Mouse (Mus musculus) liver, embryonic 15.5 days (tissue): ENCODE data around the gene Cers2. TPM values are rescaled to one million over a fixed set of nuclear protein-coding genes. Genes with fewer than 3 reads are reported as not detected.
"Not testable (repeated sequence)": the region's sequence is repeated elsewhere in the genome, so short reads cannot be mapped to it uniquely, and the experiment has no call there.

ENCODE experiments used
- ATAC-seq: fragments of 200-750 bp; cut with Nextera tagmentation; 2 replicates; pipeline ENCODE4 v1.8.0; 2017; ENCODE audit warnings: moderate number of reproducible peaks, mild to moderate bottlenecking, moderate library complexity; ENCODE audit not compliant: insufficient read depth
- H3K27ac ChIP-seq: fragments of 300-500 bp; sonication (generic); replicated peaks from 2 replicates; pipeline ENCODE4 v1.5.1; 2015; ENCODE audit warnings: mild to moderate bottlenecking, inconsistent platforms
- H3K27me3 ChIP-seq: fragments of 300-500 bp; sonication (generic); 2 replicates; pipeline ENCODE4 v1.6.1; 2015; ENCODE audit warnings: mild to moderate bottlenecking, inconsistent platforms
- H3K36me3 ChIP-seq: fragments of 300-500 bp; sonication (generic); replicated peaks from 2 replicates; pipeline ENCODE4 v1.6.1; 2015; ENCODE audit warnings: moderate library complexity, mild to moderate bottlenecking, inconsistent platforms
- H3K4me1 ChIP-seq: fragments of 300-500 bp; sonication (generic); replicated peaks from 2 replicates; pipeline ENCODE4 v1.6.1; 2015; ENCODE audit warnings: inconsistent platforms
- H3K4me2 ChIP-seq: fragments of 300-500 bp; sonication (generic); 2 replicates; pipeline ENCODE4 v1.6.1; 2015; ENCODE audit warnings: moderate library complexity, mild to moderate bottlenecking, inconsistent platforms
- H3K4me3 ChIP-seq: fragments of 300-500 bp; sonication (generic); replicated peaks from 2 replicates; pipeline ENCODE4 v1.5.1; 2015; ENCODE audit warnings: mild to moderate bottlenecking, inconsistent platforms
- H3K9ac ChIP-seq: fragments of 300-500 bp; sonication (generic); 2 replicates; pipeline ENCODE4 v1.6.1; 2015; ENCODE audit warnings: moderate library complexity, mild to moderate bottlenecking, inconsistent platforms
- H3K9me3 ChIP-seq: fragments of 300-500 bp; sonication (generic); replicated peaks from 2 replicates; pipeline ENCODE4 v1.6.1; 2016; ENCODE audit warnings: inconsistent platforms
- WGBS: fragments of 180-500 bp; shearing (Covaris S2); methylation state at CpG from one replicate; pipeline ENCODE4 v1.1.7; 2015; ENCODE audit warnings: mixed read lengths; ENCODE audit not compliant: insufficient replicate concordance; 5-methylcytosine and 5-hydroxymethylcytosine counted together
- polyA plus RNA-seq: library from polyadenylated mRNA; unstranded; fragments of >200 nt; fragmentation: Nextera tagmentation; extraction: Ambion mirVana; gene quantifications from 2 replicates; pipeline ENCODE4 v1.2.1, GENCODE M21; 2015

Cers2 gene
- polyA plus RNA-seq, 1 experiment from 2014 or later = 110 TPM

GRCm38 (mm10) chr3:95318548-95318947 lies 4.0 kb downstream of the Cers2 start:
- WGBS = 55% methylated on average over 6 of the region's 6 CpGs
- H3K9ac ChIP-seq = peak overlapping the region; percentile 8; the same call in 1 of the 2 replicates
- peak overlapping the region; percentile 72 for H3K27ac ChIP-seq
- H3K36me3 ChIP-seq = peaks cover 39% of the 10 kb centered on the region
- H3K27me3 ChIP-seq = no peaks in the 10 kb centered on the region
- H3K4me1 ChIP-seq = peaks cover 72% of the 10 kb centered on the region
- H3K4me3 ChIP-seq = 0 out of 2 replicates have a peak overlapping the region, but pooled peaks have one; percentile 7
- H3K9me3 ChIP-seq = no peaks in the 10 kb centered on the region
- ATAC-seq = peak; percentile 27
- peak overlapping the region; percentile 98 for H3K4me2 ChIP-seq

DNA sequence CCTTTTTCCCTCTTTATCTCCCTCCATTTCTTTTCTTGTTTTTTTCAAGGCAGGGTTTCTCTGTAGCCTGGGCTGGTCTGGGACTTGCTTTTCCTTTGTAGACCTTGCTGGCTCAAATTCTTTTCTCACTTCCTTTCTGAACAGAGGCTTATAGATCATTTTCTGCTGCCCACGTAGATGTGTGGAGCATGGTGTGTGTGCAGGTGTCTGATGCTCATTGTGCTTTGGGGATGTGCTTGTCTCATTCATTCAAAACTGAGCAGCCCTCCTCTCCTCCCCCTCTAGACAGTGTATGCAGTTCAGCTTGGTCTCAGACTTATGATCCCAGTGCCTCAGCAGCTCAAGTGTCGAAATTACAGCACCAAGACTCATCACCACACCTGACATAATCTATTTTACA lies 4.5 kb downstream of the Cers2 start:
- no peak for ATAC-seq
- peaks cover 69% of the 10 kb centered on the region for H3K4me1 ChIP-seq
- peak overlapping the region; percentile 72 for H3K27ac ChIP-seq
- peak overlapping the region; percentile 17; the same call in 1 of the 2 replicates for H3K9ac ChIP-seq
- H3K4me2 ChIP-seq = peak overlapping the region; percentile 98
- peaks cover 45% of the 10 kb centered on the region for H3K36me3 ChIP-seq
- 0 out of 2 replicates have a peak overlapping the region, but pooled peaks have one; percentile 7 for H3K4me3 ChIP-seq
- WGBS = 38% methylated on average over 2 of the region's 2 CpGs
- no peaks in the 10 kb centered on the region for H3K9me3 ChIP-seq
- H3K27me3 ChIP-seq = no peaks in the 10 kb centered on the region

DNA sequence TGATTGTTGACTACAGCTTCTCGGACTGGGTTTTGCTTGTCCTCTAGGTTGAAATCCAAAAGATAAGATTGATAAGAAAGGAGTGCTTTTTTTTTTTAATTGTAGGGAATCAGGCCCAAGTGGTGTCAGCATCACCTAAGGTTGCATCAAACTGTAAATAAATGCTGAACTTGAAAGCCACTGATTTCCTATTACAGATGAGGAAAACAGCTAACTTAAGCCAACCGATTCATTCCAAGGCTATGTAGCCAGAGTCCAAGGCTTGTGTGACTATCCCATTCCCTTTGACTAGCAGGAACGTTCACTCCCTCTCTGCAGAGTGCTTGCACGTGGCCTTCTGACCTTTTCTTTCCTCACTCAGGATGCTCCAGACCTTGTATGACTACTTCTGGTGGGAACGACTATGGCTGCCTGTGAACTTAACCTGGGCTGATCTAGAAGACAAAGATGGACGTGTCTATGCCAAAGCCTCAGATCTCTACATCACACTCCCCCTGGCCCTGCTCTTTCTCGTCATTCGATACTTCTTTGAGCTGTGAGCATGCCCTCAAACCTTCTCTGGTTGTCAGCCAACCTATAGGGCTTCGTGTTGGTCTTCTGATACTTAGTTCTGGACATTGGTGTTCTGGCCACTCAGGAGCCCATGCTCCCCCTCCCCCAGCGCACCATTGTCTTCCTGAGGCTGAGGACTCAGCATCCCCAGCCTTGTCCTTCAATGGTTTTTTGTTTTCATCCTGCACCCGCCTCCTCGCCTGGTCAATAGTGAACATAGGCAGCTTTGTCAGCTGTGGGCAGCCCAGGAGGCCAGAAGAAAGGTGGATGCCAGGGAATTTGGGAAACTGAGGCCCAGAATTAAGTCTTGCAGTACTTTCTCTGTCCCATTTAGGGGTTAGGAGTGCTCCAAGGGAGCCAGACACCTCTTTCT lies 5.4 kb downstream of the Cers2 start:
- Histone ChIP-seq H3K4me3 (no peak overlapping the region), H3K9ac (no peak overlapping the region), H3K27ac (0 out of 2 replicates have a peak overlapping the region, but pooled peaks have one; percentile 5), H3K4me2 (peak overlapping the region; percentile 98; the same call in 1 of the 2 replicates), H3K4me1 (peaks cover 61% of the 10 kb centered on the region), H3K36me3 (peaks cover 54% of the 10 kb centered on the region), H3K9me3 (no peaks in the 10 kb centered on the region), H3K27me3 (no peaks in the 10 kb centered on the region)
- WGBS = 69% methylated on average over 12 of the region's 12 CpGs
- no peak for ATAC-seq

- H3K36me3 ChIP-seq = peaks cover 88% of the 10 kb centered on the region
- 50% methylated on average over 3 of the region's 3 CpGs for whole genome bisulfite sequencing
- H3K9me3 ChIP-seq = no peaks in the 10 kb centered on the region
- no peak overlapping the region for H3K4me2 ChIP-seq
- H3K27ac ChIP-seq = peak overlapping the region; percentile 35; the same call in 1 of the 2 replicates
- no peak overlapping the region for H3K4me3 ChIP-seq
- peaks cover 33% of the 10 kb centered on the region for H3K4me1 ChIP-seq
- H3K9ac ChIP-seq = no peak overlapping the region
- no peak for ATAC-seq
- H3K27me3 ChIP-seq = no peaks in the 10 kb centered on the region
Observed at GRCm38 (mm10) chr3:95323429-95323828, 8.8 kb downstream of the Cers2 start.

GRCm38 (mm10) chr3:95324454-95325144 lies 10.0 kb downstream of the Cers2 start:
- Histone ChIP-seq H3K4me1 (peaks cover 23% of the 10 kb centered on the region), H3K27me3 (no peaks in the 10 kb centered on the region), H3K4me2 (no peak overlapping the region), H3K4me3 (no peak overlapping the region), H3K27ac (no peak overlapping the region), H3K9ac (no peak overlapping the region), H3K36me3 (peaks cover 98% of the 10 kb centered on the region), H3K9me3 (no peaks in the 10 kb centered on the region)
- no peak for ATAC-seq
- WGBS = 84% methylated on average over 6 of the region's 6 CpGs

- Histone ChIP-seq H3K9me3 (no peaks in the 10 kb centered on the region), H3K27me3 (no peaks in the 10 kb centered on the region), H3K4me2 (no peak overlapping the region), H3K36me3 (peaks cover 93% of the 10 kb centered on the region), H3K4me1 (peaks cover under 1% of the 10 kb centered on the region; the same call in 1 of the 2 replicates), H3K9ac (no peak overlapping the region), H3K4me3 (no peak overlapping the region), H3K27ac (no peak overlapping the region)
- WGBS = 72% methylated on average over 1 of the region's 1 CpGs
- no peak for ATAC-seq
Observed at GRCm38 (mm10) chr3:95328803-95329404, 14.3 kb downstream of the Cers2 start.

- ATAC-seq = no peak
- Histone ChIP-seq H3K36me3 (peaks cover 85% of the 10 kb centered on the region), H3K9me3 (no peaks in the 10 kb centered on the region), H3K4me2 (no peak overlapping the region), H3K27me3 (no peaks in the 10 kb centered on the region), H3K9ac (no peak overlapping the region), H3K4me3 (no peak overlapping the region), H3K4me1 (no peaks in the 10 kb centered on the region), H3K27ac (no peak overlapping the region)
- no CpG with 5 or more reads among the region's 1 CpGs for WGBS
Observed at GRCm38 (mm10) chr3:95331528-95331927, 16.9 kb downstream of the Cers2 start.

GRCm38 (mm10) chr3:95337345-95337744 lies 22.8 kb downstream of the Cers2 start:
- H3K4me2 ChIP-seq = no peak overlapping the region
- no peak overlapping the region for H3K4me3 ChIP-seq
- WGBS = 80% methylated on average over 4 of the region's 4 CpGs
- H3K4me1 ChIP-seq = no peaks in the 10 kb centered on the region
- no peaks in the 10 kb centered on the region for H3K9me3 ChIP-seq
- peaks cover 90% of the 10 kb centered on the region for H3K36me3 ChIP-seq
- no peak overlapping the region for H3K9ac ChIP-seq
- no peak overlapping the region for H3K27ac ChIP-seq
- H3K27me3 ChIP-seq = no peaks in the 10 kb centered on the region
- ATAC-seq = no peak

GRCm38 (mm10) chr3:95338251-95338650 lies 23.7 kb downstream of the Cers2 start:
- WGBS = 82% methylated on average over 4 of the region's 4 CpGs
- Histone ChIP-seq H3K4me3 (no peak overlapping the region), H3K9me3 (no peaks in the 10 kb centered on the region), H3K27ac (no peak overlapping the region), H3K4me1 (no peaks in the 10 kb centered on the region), H3K36me3 (peaks cover 90% of the 10 kb centered on the region), H3K4me2 (no peak overlapping the region), H3K27me3 (no peaks in the 10 kb centered on the region), H3K9ac (no peak overlapping the region)
- no peak for ATAC-seq

DNA sequence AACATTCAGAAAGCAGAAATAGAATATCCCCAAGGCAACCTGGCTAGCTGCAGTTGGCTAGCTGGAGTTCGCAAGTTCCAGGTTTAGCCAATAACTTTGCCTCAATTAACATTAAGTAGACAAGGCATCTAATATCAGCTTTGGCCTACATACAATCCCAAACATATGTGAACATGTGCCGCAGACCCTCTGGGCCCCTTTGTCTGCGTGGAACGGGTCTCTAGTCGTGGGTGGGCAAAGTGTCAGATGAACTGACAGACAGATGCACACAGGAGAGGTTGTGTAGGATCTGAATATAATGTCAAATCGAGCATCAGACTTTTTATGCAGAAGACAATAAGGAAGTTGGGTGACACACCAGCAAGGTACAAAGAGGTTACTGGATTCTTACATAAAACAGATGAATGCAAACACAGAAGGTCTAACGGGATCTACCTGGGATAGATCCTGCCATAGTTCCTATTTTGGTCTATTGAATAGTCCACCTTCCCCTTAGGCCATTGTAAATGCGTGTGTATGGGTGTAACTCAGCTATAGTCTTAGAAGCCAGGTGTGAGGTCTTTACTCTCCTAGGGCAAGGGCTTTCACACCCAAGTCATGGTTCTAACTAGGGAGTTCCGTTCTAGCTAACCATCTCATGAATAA lies 28.9 kb downstream of the Cers2 start:
- not testable (repeated sequence) for H3K27ac ChIP-seq, ATAC-seq, H3K9me3 ChIP-seq, H3K4me3 ChIP-seq, H3K27me3 ChIP-seq, H3K9ac ChIP-seq, H3K4me2 ChIP-seq, H3K4me1 ChIP-seq
- 80% methylated on average over 9 of the region's 9 CpGs for WGBS
- H3K36me3 ChIP-seq = peaks cover 91% of the 10 kb centered on the region
